Mouse (Mus musculus): ENCODE data around the gene Ghr.
A peak's percentile ranks its signal among the peaks of the same experiment; 100 is the strongest.

GRCm38 (mm10) chr15:3277391-3277790 is 305.9 kb downstream of the Ghr start:
- TF ChIP-seq CTCF (IDR thresholded peaks at IDR 0.05; ENCODE audit: low read depth) (peak; percentile 55), EP300 (optimal IDR thresholded peaks at IDR 0.05) (no peak)
